Mouse (Mus musculus): ENCODE measurements around the gene Nudt9.

Nudt9 gene

GRCm38 (mm10) chr5:104085366-104085765 lies 39.3 kb downstream of the Nudt9 start:
- DNase-seq: no peak

- no peak for DNase-seq
These were observed 43.6 kb downstream of the Nudt9 start for GRCm38 (mm10) chr5:104089751-104090150.

GRCm38 (mm10) chr5:104095416-104096077 lies 49.4 kb downstream of the Nudt9 start:
- DNase-seq: no peak

GRCm38 (mm10) chr5:104096078-104096938 lies 50.2 kb downstream of the Nudt9 start:
- no peak for DNase-seq

- no peak for DNase-seq
These were observed 55.8 kb downstream of the Nudt9 start for GRCm38 (mm10) chr5:104101678-104102531.

- no peak for DNase-seq
These were observed 57.1 kb downstream of the Nudt9 start for GRCm38 (mm10) chr5:104103171-104103570.

- no peak for DNase-seq
These were observed 58.0 kb downstream of the Nudt9 start for GRCm38 (mm10) chr5:104104111-104104510.

- no peak for DNase-seq
These were observed 62.2 kb downstream of the Nudt9 start for GRCm38 (mm10) chr5:104108127-104108875.

GRCm38 (mm10) chr5:104108879-104109369 lies 62.8 kb downstream of the Nudt9 start:
- no peak for DNase-seq

- DNase-seq: no peak
These were observed 63.4 kb downstream of the Nudt9 start for GRCm38 (mm10) chr5:104109516-104109915.

GRCm38 (mm10) chr5:104110171-104110920 lies 64.2 kb downstream of the Nudt9 start:
- no peak for DNase-seq

GRCm38 (mm10) chr5:104112016-104112415 lies 65.9 kb downstream of the Nudt9 start:
- DNase-seq: no peak

GRCm38 (mm10) chr5:104112511-104112910 lies 66.4 kb downstream of the Nudt9 start:
- no peak for DNase-seq

GRCm38 (mm10) chr5:104113491-104114172 lies 67.5 kb downstream of the Nudt9 start, which contains the start of gene Sparcl1:
Sparcl1 (minus strand) TSS chr5:104113733.
- no peak for DNase-seq
